Mouse (Mus musculus): ENCODE measurements at regions not wholly inside any gene's neighbourhood (a gene's known extent, or its start where the extent isn't known, plus 50 kb on each side); places are given as distances from the start of the nearest gene placed in this dataset.

GRCm38 (mm10) chr2:133754088-133754487, 202.1 kb downstream of the Bmp2 start:
- no peaks in the 10 kb centered on the region for H3K4me1 ChIP-seq (ENCODE audit: insufficient read depth, low read length)
- H3K9me3 ChIP-seq (ENCODE audit: low read length) = no peaks in the 10 kb centered on the region
- H3K27me3 ChIP-seq (ENCODE audit: insufficient read depth, low read length) = no peaks in the 10 kb centered on the region
- no peak overlapping the region for H3K9ac ChIP-seq (replicated peaks; ENCODE audit: low read length, poor library complexity, severe bottlenecking)
- WGBS = 90% methylated on average over 3 of the region's 3 CpGs
- H3K4me3 ChIP-seq (ENCODE audit: low read depth, low read length) = no peak overlapping the region
- H3K4me2 ChIP-seq (ENCODE audit: low read depth, low read length, poor library complexity, severe bottlenecking) = no peak overlapping the region
- ATAC-seq (ENCODE audit: low FRiP score) = no peak
- no peaks in the 10 kb centered on the region for H3K36me3 ChIP-seq (ENCODE audit: insufficient read depth, low read length)
- DNase-seq (ENCODE audit: low spot score) = no peak
- no peak for TF ChIP-seq CTCF (IDR thresholded peaks at IDR 0.05)
- H3K27ac ChIP-seq (ENCODE audit: low read depth, low read length) = no peak overlapping the region

DNA sequence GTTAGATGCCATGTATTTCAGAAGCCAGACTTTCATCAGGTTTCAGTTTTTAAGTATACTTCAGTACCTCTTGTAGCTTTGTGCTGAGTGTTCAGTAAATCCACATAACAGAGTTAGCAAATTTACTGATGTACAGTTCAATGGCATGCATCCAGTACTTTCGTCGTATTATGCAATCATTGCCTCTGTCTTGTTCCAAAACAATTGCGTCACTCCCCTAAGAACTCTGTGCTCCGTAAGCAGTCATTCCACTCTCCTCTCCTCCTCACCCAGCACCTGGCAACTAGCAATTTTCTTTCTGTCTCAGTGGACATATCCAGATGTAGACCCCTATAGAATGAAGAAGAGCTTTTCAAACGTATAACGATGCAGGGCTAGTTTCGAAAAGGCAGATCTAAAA, 209.5 kb downstream of the Bmp2 start:
- no peaks in the 10 kb centered on the region for H3K4me1 ChIP-seq (ENCODE audit: insufficient read depth, low read length)
- no peaks in the 10 kb centered on the region for H3K36me3 ChIP-seq (ENCODE audit: insufficient read depth, low read length)
- no peaks in the 10 kb centered on the region for H3K9me3 ChIP-seq (ENCODE audit: low read length)
- H3K4me2 ChIP-seq (ENCODE audit: low read depth, low read length, poor library complexity, severe bottlenecking) = no peak overlapping the region
- H3K4me3 ChIP-seq (ENCODE audit: low read depth, low read length) = no peak overlapping the region
- DNase-seq (ENCODE audit: low spot score) (no peak), ATAC-seq (ENCODE audit: low FRiP score) (no peak)
- H3K27ac ChIP-seq (ENCODE audit: low read depth, low read length) = no peak overlapping the region
- 79% methylated on average over 7 of the region's 7 CpGs for WGBS
- H3K9ac ChIP-seq (replicated peaks; ENCODE audit: low read length, poor library complexity, severe bottlenecking) = no peak overlapping the region
- H3K27me3 ChIP-seq (ENCODE audit: insufficient read depth, low read length) = no peaks in the 10 kb centered on the region
- TF ChIP-seq CTCF (IDR thresholded peaks at IDR 0.05) = no peak

GRCm38 (mm10) chr2:133768546-133768945, 216.6 kb downstream of the Bmp2 start:
- no peak for DNase-seq (ENCODE audit: low spot score)
- no peak for TF ChIP-seq CTCF (IDR thresholded peaks at IDR 0.05)
- Histone ChIP-seq H3K9me3 (ENCODE audit: low read length) (no peaks in the 10 kb centered on the region), H3K9ac (replicated peaks; ENCODE audit: low read length, poor library complexity, severe bottlenecking) (no peak overlapping the region), H3K36me3 (ENCODE audit: insufficient read depth, low read length) (no peaks in the 10 kb centered on the region), H3K4me2 (ENCODE audit: low read depth, low read length, poor library complexity, severe bottlenecking) (no peak overlapping the region), H3K27ac (ENCODE audit: low read depth, low read length) (no peak overlapping the region), H3K4me1 (ENCODE audit: insufficient read depth, low read length) (no peaks in the 10 kb centered on the region), H3K27me3 (ENCODE audit: insufficient read depth, low read length) (no peaks in the 10 kb centered on the region), H3K4me3 (ENCODE audit: low read depth, low read length) (no peak overlapping the region)
- no peak for ATAC-seq (ENCODE audit: low FRiP score)
- whole genome bisulfite sequencing = 98% methylated on average over 1 of the region's 1 CpGs

DNA sequence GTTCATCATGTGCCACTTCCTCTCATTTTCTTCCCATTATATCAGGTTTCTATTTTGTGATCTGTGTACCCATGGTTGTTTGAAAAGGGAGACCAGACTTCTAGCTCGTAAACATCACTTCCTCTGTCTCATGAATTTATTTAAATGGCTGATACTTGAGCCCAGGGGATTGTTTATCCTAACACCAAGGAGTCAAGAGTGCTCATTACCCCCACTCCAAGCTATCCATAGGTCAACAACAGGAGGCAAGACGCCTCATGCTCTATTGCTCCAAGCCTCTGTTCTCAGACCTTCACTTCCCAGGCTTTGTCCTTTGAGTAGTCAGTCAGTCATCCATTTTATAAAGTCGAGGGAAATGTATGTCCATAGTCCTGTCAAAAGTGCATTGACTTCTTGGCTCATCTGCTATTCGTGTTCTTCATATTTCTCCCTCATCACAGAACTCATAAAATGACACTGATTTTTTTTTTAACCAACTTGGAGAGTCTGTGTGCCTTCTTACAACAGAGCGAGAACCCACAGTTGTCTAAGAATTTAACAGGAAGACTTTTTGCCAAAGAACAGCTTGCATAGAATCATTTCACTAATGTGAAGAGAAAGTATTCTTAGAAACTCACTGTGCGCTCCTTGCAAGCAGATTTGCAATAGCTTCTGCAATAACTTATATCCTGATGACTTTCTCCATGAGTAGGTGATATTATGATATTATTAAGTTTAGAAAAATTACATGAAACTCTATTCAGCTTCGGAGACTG, 231.8 kb downstream of the Bmp2 start:
- no peak overlapping the region for H3K4me3 ChIP-seq (ENCODE audit: low read depth, low read length)
- H3K36me3 ChIP-seq (ENCODE audit: insufficient read depth, low read length) = no peaks in the 10 kb centered on the region
- H3K4me2 ChIP-seq (ENCODE audit: low read depth, low read length, poor library complexity, severe bottlenecking) = no peak overlapping the region
- H3K27ac ChIP-seq (ENCODE audit: low read depth, low read length) = no peak overlapping the region
- 81% methylated on average over 7 of the region's 7 CpGs for WGBS
- no peak overlapping the region for H3K9ac ChIP-seq (replicated peaks; ENCODE audit: low read length, poor library complexity, severe bottlenecking)
- H3K9me3 ChIP-seq (ENCODE audit: low read length) = no peaks in the 10 kb centered on the region
- DNase-seq (ENCODE audit: low spot score) (no peak), ATAC-seq (ENCODE audit: low FRiP score) (no peak)
- no peaks in the 10 kb centered on the region for H3K27me3 ChIP-seq (ENCODE audit: insufficient read depth, low read length)
- H3K4me1 ChIP-seq (ENCODE audit: insufficient read depth, low read length) = no peaks in the 10 kb centered on the region
- no peak for TF ChIP-seq CTCF (IDR thresholded peaks at IDR 0.05)

DNA sequence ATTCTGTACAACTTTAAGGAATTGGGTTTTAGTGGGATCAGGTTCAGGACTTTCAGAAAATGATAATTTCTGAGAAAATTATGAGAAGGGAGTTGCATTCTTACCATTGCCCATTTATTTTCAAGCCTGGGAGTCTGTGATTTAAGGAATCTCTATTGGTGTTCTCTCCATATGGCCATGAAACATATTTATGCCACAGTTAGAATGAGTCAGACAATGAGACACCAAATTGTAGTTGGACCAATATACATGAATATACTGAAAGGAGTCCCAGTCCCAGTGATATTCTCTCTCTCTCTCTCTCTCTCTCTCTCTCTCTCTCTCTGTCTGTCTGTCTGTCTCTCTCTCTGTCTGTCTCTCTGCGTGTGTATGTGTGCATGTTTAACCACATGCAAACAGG, 239.1 kb downstream of the Bmp2 start:
- Histone ChIP-seq H3K4me1 (ENCODE audit: insufficient read depth, low read length) (no peaks in the 10 kb centered on the region), H3K9me3 (ENCODE audit: low read length) (no peaks in the 10 kb centered on the region), H3K27ac (ENCODE audit: low read depth, low read length) (no peak overlapping the region), H3K36me3 (ENCODE audit: insufficient read depth, low read length) (no peaks in the 10 kb centered on the region), H3K4me2 (ENCODE audit: low read depth, low read length, poor library complexity, severe bottlenecking) (no peak overlapping the region), H3K9ac (replicated peaks; ENCODE audit: low read length, poor library complexity, severe bottlenecking) (no peak overlapping the region), H3K4me3 (ENCODE audit: low read depth, low read length) (no peak overlapping the region), H3K27me3 (ENCODE audit: insufficient read depth, low read length) (no peaks in the 10 kb centered on the region)
- WGBS = 90% methylated on average over 1 of the region's 1 CpGs
- ATAC-seq (ENCODE audit: low FRiP score) = no peak
- DNase-seq (ENCODE audit: low spot score) = no peak
- no peak for TF ChIP-seq CTCF (IDR thresholded peaks at IDR 0.05)

GRCm38 (mm10) chr2:133793293-133793692, 241.3 kb downstream of the Bmp2 start:
- no peak overlapping the region for H3K9ac ChIP-seq (replicated peaks; ENCODE audit: low read length, poor library complexity, severe bottlenecking)
- H3K9me3 ChIP-seq (ENCODE audit: low read length) = no peaks in the 10 kb centered on the region
- no peak overlapping the region for H3K4me2 ChIP-seq (ENCODE audit: low read depth, low read length, poor library complexity, severe bottlenecking)
- ATAC-seq (ENCODE audit: low FRiP score) = no peak
- peak; percentile 12 for DNase-seq (ENCODE audit: low spot score)
- no peaks in the 10 kb centered on the region for H3K36me3 ChIP-seq (ENCODE audit: insufficient read depth, low read length)
- H3K4me1 ChIP-seq (ENCODE audit: insufficient read depth, low read length) = no peaks in the 10 kb centered on the region
- 28% methylated on average over 2 of the region's 2 CpGs for WGBS
- TF ChIP-seq CTCF (IDR thresholded peaks at IDR 0.05) = peak; percentile 66
- H3K27me3 ChIP-seq (ENCODE audit: insufficient read depth, low read length) = no peaks in the 10 kb centered on the region
- H3K4me3 ChIP-seq (ENCODE audit: low read depth, low read length) = no peak overlapping the region
- H3K27ac ChIP-seq (ENCODE audit: low read depth, low read length) = no peak overlapping the region

Measured in midbrain, postnatal 0 days (tissue).